Mouse (Mus musculus): ENCODE results near the gene Pip. TPM values are rescaled to one million over a fixed set of nuclear protein-coding genes. Genes with fewer than 3 reads are reported as not detected.

Gene Pip
- total RNA-seq (2023): not detected in 4 replicates

DNA sequence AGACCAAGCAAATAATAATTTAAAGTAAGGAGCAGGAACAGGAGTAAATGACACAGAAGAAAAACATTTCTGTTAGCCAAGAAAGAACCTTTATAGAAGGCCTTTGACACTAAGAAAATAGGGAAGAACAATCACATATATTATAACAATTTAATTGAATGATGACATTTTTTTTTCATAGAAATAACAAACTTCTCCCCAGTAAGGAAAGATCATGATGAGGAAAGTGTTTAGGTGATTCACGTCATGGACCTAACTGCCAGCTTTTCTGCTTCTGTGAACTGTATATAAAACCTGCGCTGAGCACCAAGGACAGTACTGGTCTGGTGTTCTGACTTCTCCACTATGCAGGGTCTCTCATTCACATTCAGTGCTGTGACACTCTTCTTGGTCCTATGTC is at the start of gene Pip:
Gene Pip (plus strand): TSS at position 301 of the 400 bp plus-strand sequence.

GRCm38 (mm10) chr6:41852689-41853088 is 5.4 kb downstream of the Pip start, which contains the start of gene Sval2:
Gene Sval2 (plus strand): TSS chr6:41852989.

Other genes with a start within 250 kb of the Pip start
- gene Ephb6, start 242.1 kb upstream of the Pip start, total RNA-seq (2023): 0.38 to 2.8 TPM (median 1.9 TPM) in 4 replicates
- gene Trpv6, start 211.1 kb upstream of the Pip start, total RNA-seq (2023): not detected in 4 replicates
- not detected in 4 replicates for gene Trpv5, start 166.8 kb upstream of the Pip start, total RNA-seq (2023)
- not detected in 4 replicates for gene Llcfc1, start 163.1 kb upstream of the Pip start, total RNA-seq (2023)
- not detected in 4 replicates for gene Kel, start 143.2 kb upstream of the Pip start, total RNA-seq (2023)
- gene Olfr459, start 72.4 kb upstream of the Pip start, total RNA-seq (2023): not detected in 4 replicates
- gene Sval2, start 5.5 kb downstream of the Pip start, total RNA-seq (2023): not detected in 4 replicates
- gene Sval1, start 104.1 kb downstream of the Pip start, total RNA-seq (2023): not detected in 4 replicates
- not detected in 4 replicates for gene Sval3, start 120.6 kb downstream of the Pip start, total RNA-seq (2023)
- not detected in 4 replicates for gene Sva, start 190.9 kb downstream of the Pip start, total RNA-seq (2023)